Mouse (Mus musculus) midbrain, embryonic 12.5 days (tissue): ENCODE results near the gene Ubqln4. TPM values are rescaled to one million over a fixed set of nuclear protein-coding genes. Genes with fewer than 3 reads are reported as not detected.

Source experiments
- ATAC-seq: fragments of 200-750 bp; cut with Nextera tagmentation; 2 replicates; pipeline ENCODE4 v1.8.0; 2017; ENCODE audit warnings: low read depth, moderate TSS enrichment, moderate library complexity; ENCODE audit not compliant: low FRiP score
- H3K27ac ChIP-seq: fragments of 300-500 bp; sonication (generic); replicated peaks from 2 replicates; pipeline ENCODE4 v1.5.1; 2016; ENCODE audit warnings: mild to moderate bottlenecking
- H3K27me3 ChIP-seq: fragments of 300-500 bp; sonication (generic); 2 replicates; pipeline ENCODE4 v1.6.1; 2016; ENCODE audit warnings: mild to moderate bottlenecking
- H3K36me3 ChIP-seq: fragments of 300-500 bp; sonication (generic); 2 replicates; pipeline ENCODE4 v1.6.1; 2016
- H3K4me1 ChIP-seq: fragments of 300-500 bp; sonication (generic); 2 replicates; pipeline ENCODE4 v1.6.1; 2016
- H3K4me2 ChIP-seq: fragments of 300-500 bp; sonication (generic); replicated peaks from 2 replicates; pipeline ENCODE4 v1.6.1; 2016; ENCODE audit warnings: mild to moderate bottlenecking, moderate library complexity
- H3K4me3 ChIP-seq: fragments of 300-500 bp; sonication (generic); 2 replicates; pipeline ENCODE4 v1.5.1; 2016; ENCODE audit warnings: mild to moderate bottlenecking
- H3K9ac ChIP-seq: fragments of 300-500 bp; sonication (generic); replicated peaks from 2 replicates; pipeline ENCODE4 v1.6.1; 2016; ENCODE audit warnings: mild to moderate bottlenecking, moderate library complexity
- H3K9me3 ChIP-seq: fragments of 300-500 bp; sonication (generic); 2 replicates; pipeline ENCODE4 v1.6.1; 2016; ENCODE audit warnings: mild to moderate bottlenecking
- WGBS: fragments of 180-500 bp; shearing (Covaris S2); methylation state at CpG from one replicate; pipeline ENCODE4 v1.1.7; 2016; 5-methylcytosine and 5-hydroxymethylcytosine counted together
- polyA plus RNA-seq: library from polyadenylated mRNA; unstranded; fragments of >200 nt; fragmentation: Nextera tagmentation; extraction: Ambion mirVana; gene quantifications from 2 replicates; pipeline ENCODE4 v1.2.1, GENCODE M21; 2016

Ubqln4 gene
- 64.7 and 71.2 TPM in 2 replicates for polyA plus RNA-seq

DNA sequence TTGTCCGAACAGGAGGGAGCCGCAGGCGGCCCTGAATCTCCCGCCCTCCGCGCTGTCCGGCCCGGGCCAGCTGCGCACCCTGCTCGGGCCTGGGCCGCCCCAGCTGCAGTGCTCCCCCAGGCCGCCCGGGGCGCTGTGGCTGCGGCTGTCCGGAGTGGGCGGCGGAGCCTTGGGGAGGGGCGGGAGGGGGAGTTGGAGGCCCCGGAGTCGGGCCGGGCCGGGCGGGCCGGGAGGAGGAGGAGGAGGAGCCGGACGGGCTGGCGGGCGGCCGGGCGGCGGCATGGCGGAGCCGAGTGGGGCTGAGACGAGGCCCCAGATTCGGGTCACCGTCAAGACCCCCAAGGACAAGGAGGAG is at the start of gene Ubqln4:
Gene Ubqln4, plus strand, starts transcription at position 234 of the 355 bp plus-strand sequence.
- no peaks in the 10 kb centered on the region for H3K27me3 ChIP-seq
- peaks cover 27% of the 10 kb centered on the region for H3K4me1 ChIP-seq
- peak within 1 kb of the TSS; percentile 96 for H3K27ac ChIP-seq
- peak within 1 kb of the TSS; percentile 91 for H3K9ac ChIP-seq
- peak within 1 kb of the TSS; percentile 72 for H3K4me2 ChIP-seq
- WGBS: under 1% methylated on average over 34 of the region's 37 CpGs
- peaks cover 31% of the 10 kb centered on the region for H3K36me3 ChIP-seq
- no peaks in the 10 kb centered on the region for H3K9me3 ChIP-seq
- peak within 1 kb of the TSS; percentile 83 for H3K4me3 ChIP-seq
- peak; percentile 90 for ATAC-seq

DNA sequence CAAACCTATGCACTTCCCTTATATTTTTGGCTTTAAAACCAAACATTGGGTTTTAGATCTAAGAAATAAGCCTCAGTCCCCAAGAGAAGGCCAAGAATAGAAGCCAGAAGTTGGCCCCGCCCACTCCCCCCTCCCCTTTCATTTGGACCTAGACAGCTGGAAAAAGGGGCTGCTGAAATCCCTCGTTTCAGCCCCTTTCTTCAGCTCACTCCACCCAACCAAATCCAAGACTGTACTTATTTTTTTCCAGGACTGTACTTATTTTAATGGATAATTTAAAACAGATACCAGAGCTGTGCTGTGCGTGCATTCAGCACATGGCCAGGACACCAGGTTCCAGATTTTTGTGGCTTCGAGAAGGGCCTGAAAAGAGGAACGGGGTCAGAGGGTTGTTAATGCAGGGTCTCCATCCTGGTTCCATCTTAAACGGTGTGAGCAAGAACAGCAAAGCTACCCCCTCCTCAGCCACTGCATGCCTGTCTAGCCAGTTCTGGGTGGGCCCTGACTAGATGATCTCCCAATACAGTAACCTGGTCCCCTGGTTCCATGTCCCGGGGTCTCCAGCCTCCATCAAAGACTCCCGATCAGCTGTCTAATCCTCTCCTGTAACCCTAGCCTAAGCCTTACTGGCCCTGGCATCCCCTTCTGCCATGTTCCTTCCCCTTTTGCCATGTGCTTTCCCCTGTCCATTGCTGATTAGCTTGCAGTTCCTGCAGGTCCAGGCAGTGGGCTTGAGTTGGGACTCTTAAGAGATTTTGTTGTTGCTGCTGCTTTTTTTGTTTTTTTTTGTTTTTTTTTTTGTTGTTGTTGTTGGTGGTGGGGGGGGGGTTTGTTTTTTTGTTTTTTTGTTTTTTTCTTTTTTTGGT is 49.4 kb upstream of the Ubqln4 start:
- no peak for ATAC-seq
- Histone ChIP-seq H3K9ac (no peak overlapping the region), H3K27ac (no peak overlapping the region), H3K36me3 (no peaks in the 10 kb centered on the region), H3K4me3 (no peak overlapping the region), H3K4me1 (peaks cover 27% of the 10 kb centered on the region), H3K9me3 (no peaks in the 10 kb centered on the region), H3K27me3 (peaks cover 57% of the 10 kb centered on the region), H3K4me2 (no peak overlapping the region)
- 39% methylated on average over 8 of the region's 8 CpGs for WGBS

DNA sequence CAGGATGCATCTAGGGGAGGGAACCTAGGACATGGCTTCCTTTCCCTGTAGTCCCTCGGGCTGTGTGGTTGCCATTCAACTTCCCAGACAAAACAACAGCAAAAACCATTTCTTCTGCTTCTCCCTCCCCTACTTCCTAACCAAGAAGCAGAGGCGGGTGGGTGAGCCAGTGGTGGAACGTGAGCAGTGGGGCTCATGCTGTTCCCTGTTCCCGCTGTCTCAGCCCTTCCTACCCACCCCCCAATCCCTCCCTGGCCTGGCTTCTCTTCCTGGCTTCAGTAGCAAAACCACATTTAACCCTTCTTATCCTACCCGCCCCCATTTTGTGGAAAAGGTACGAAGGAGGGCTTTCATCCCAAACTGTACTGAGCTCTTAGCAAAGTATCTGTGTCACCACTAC is 48.5 kb upstream of the Ubqln4 start:
- H3K9ac ChIP-seq: no peak overlapping the region
- H3K36me3 ChIP-seq: no peaks in the 10 kb centered on the region
- 81% methylated on average over 6 of the region's 6 CpGs for WGBS
- peaks cover 36% of the 10 kb centered on the region for H3K4me1 ChIP-seq
- no peak overlapping the region for H3K4me2 ChIP-seq
- no peak overlapping the region for H3K4me3 ChIP-seq
- H3K9me3 ChIP-seq: no peaks in the 10 kb centered on the region
- no peak for ATAC-seq
- no peak overlapping the region for H3K27ac ChIP-seq
- H3K27me3 ChIP-seq: peaks cover 56% of the 10 kb centered on the region

DNA sequence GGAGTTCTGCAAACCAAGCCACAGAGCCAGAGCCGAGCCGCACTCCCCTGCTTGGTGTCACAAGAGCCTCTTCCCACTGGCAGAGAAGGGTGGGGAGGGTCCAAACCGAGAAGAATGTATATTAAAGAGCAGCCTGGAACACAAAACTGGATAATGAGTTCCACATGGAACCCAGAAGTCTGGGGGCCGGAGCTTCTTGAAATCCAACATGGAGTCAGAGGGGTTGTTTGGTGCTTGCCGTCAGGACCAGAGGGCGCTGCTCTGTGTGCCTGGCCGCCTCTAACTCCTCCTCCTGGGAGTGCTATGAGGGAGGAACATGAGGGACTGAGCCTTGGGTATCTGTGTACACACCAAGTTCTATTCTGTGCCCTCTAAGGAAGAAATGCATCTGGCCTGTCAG is 47.8 kb upstream of the Ubqln4 start:
- no peaks in the 10 kb centered on the region for H3K36me3 ChIP-seq
- H3K4me2 ChIP-seq: no peak overlapping the region
- H3K27ac ChIP-seq: no peak overlapping the region
- H3K4me1 ChIP-seq: peaks cover 41% of the 10 kb centered on the region
- peaks cover 50% of the 10 kb centered on the region for H3K27me3 ChIP-seq
- H3K9me3 ChIP-seq: no peaks in the 10 kb centered on the region
- WGBS: 53% methylated on average over 7 of the region's 7 CpGs
- no peak for ATAC-seq
- no peak overlapping the region for H3K4me3 ChIP-seq
- H3K9ac ChIP-seq: no peak overlapping the region

DNA sequence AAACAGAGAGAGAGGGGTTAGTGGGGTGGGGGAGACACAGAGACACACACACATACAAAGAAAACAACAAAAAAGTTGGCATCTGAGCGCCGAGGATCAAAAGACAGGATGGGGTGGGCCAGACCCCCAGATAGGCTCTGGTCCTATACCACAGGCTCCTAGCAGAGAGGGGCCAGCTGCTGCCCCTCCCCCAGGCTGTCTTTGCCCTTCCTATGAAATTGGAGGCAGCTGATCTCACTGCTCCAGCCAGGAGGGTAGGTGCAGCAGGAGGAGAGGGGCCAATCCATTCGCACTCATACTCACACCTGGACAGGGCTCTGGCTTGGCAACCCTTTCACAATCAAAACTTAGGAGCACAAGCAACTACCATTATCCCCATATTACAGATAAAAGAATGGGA is 44.3 kb upstream of the Ubqln4 start:
- Histone ChIP-seq H3K9ac (no peak overlapping the region; the same call in 1 of the 2 replicates), H3K27me3 (peaks cover 20% of the 10 kb centered on the region), H3K4me3 (peak overlapping the region; percentile 35), H3K9me3 (no peaks in the 10 kb centered on the region), H3K36me3 (no peaks in the 10 kb centered on the region), H3K27ac (peak overlapping the region; percentile 87), H3K4me1 (peaks cover 41% of the 10 kb centered on the region), H3K4me2 (peak overlapping the region; percentile 56)
- WGBS: 72% methylated on average over 3 of the region's 3 CpGs
- 0 out of 2 replicates have a peak, but pooled peaks have one; percentile 0 for ATAC-seq

DNA sequence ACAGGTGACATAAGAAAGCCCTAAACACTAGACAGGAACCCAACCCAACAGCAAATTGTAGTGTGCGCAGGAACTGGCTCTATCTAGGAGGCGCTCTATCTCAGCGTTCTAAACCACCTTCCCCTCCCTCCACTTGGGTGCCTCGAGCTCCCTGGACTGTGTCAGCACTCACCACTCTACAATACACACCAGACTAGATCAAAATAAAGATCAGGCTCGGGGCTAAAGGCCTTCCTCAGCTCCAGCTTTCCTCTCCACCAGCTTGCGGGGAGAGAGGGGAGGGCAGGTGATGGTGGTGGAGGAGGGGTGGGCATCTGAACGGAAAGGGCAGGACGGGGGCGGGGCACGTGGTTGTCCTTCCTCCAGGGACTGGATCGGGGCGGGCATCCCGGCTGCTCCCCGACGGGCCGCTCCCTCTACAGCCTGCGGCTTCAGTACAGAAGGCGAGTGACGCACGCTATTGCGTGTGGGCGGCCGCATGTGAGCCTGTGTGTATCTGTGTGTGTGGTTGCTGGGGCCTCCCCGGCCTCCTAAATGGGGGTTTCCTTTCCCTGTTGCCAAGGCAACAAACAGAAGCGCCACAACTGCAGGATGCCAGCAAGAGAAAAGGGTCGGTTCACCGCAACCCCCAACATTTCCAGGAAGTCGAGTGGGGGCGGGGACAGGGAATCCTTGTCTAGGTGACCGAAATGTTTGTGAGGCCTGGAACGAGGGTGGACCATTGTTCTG is 43.7 kb upstream of the Ubqln4 start, which contains the start of gene Lmna:
Gene Lmna, minus strand, starts transcription at position 265 of the 729 bp plus-strand sequence.
- H3K9ac ChIP-seq: peak within 1 kb of the TSS; percentile 40
- H3K27ac ChIP-seq: peak within 1 kb of the TSS; percentile 87
- H3K4me2 ChIP-seq: peak within 1 kb of the TSS; percentile 56
- whole genome bisulfite sequencing: 3% methylated on average over 31 of the region's 31 CpGs
- H3K4me3 ChIP-seq: peak within 1 kb of the TSS; percentile 35
- H3K36me3 ChIP-seq: no peaks in the 10 kb centered on the region
- H3K4me1 ChIP-seq: peaks cover 41% of the 10 kb centered on the region
- peaks cover 16% of the 10 kb centered on the region for H3K27me3 ChIP-seq
- ATAC-seq: peak; percentile 98
- no peaks in the 10 kb centered on the region for H3K9me3 ChIP-seq

DNA sequence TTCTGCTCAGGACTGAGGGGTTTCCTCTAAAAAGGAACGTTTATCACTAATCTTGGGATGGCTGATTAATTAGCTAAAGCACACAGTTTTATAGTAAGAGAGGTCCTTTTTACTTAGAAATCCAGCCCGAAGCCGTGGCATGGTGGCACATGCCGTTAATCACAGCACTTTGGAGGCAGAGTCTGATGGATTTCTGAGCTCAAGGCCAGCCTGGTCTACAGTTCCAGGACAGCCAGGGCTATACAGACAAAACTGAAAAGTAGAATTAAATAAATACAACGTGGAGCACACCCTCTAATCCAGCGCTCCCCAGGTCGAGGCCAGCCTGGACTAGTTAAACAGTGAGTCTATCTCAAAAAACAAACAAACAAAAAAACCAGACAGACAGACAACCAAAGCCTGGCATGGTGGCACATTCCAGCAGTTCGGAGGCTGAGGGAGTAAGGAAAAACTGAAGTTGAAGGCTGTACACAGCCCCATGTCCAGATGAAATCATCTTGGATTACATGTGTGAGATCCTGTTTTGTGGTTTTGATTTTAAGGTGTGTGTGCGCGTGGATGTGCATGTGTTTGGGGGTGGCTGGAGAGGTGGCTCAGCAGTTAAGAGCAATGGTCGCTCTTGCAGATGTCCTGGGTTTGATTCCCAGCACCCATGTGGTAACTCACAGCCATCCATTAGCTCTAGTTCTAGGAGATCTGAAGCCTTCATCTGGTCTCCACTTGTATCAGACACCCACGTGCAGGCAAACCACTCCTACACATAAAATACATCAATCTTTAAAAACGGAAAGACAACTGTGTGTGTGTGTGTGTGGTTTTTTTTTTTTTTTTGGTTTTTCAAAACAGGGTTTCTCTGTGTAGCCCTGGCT is 42.9 kb upstream of the Ubqln4 start:
- Histone ChIP-seq H3K4me3 (peak overlapping the region; percentile 35), H3K4me1 (peaks cover 41% of the 10 kb centered on the region), H3K36me3 (no peaks in the 10 kb centered on the region), H3K27me3 (peaks cover 13% of the 10 kb centered on the region), H3K4me2 (peak overlapping the region; percentile 56), H3K9ac (0 out of 2 replicates have a peak overlapping the region, but pooled peaks have one; percentile 40), H3K9me3 (no peaks in the 10 kb centered on the region), H3K27ac (peak overlapping the region; percentile 87)
- 55% methylated on average over 13 of the region's 13 CpGs for WGBS
- no peak for ATAC-seq

DNA sequence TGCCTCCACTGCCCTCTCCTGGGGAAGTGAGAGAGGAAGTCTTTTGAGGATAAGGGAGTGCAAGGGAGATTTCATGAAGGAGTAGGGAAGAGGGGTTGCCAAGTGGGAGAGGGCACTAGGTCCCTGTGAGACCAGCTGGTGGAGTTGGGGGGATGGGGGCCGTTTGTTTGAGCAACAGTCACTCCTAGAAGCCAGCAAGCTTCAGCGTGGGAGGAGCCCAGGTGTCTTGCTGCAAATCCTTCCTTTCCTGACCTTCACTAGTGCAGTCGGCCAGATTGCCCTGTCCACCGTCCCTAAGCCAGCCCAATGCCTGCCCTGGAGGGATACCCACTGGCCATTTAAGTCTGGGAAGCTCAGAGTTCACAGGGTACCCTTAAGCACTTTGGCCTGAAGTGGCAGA is 42.0 kb upstream of the Ubqln4 start:
- Histone ChIP-seq H3K9me3 (no peaks in the 10 kb centered on the region), H3K4me1 (peaks cover 41% of the 10 kb centered on the region), H3K27ac (no peak overlapping the region)

DNA sequence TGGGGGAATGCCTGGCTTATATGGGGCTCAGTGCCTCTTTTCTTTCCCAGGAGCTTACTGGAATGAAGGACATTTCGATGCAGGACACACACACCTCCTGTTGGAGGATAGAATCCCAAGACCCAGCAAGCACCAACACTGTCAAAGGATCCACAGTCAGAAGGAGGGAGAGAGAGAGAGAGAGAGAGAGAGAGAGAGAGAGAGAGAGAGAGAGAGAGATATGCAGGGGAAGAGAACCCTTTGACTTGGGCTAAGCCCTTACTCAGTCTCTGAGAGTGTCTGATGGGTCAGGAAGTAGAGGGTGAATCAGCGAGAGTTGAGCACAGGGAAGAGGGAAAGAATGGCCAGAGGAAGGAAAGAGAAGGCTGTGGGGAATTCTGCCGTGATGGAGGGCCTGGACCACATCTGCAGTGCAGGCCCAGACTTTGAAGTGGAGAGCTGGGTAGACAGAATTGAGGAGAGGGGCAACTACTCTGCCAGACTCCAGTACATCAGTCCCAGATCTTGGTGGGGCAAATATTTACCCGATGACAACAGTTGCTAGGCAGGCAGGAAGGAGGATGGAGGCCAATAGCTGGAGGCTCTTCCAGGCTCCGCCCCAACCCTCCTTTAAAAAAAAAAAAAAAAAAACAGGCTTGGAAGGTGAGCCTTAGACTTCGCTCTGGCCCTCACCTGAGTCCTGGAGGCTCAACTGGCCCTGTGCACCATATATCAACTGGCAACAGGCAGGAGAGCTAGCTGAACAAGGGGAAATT is 41.2 kb upstream of the Ubqln4 start:
- H3K9ac ChIP-seq: 0 out of 2 replicates have a peak overlapping the region, but pooled peaks have one; percentile 4
- WGBS: 43% methylated on average over 6 of the region's 6 CpGs
- H3K4me2 ChIP-seq: no peak overlapping the region
- ATAC-seq: no peak
- H3K4me1 ChIP-seq: peaks cover 41% of the 10 kb centered on the region
- H3K9me3 ChIP-seq: no peaks in the 10 kb centered on the region
- H3K27me3 ChIP-seq: peaks cover 8% of the 10 kb centered on the region; the same call in 1 of the 2 replicates
- H3K36me3 ChIP-seq: no peaks in the 10 kb centered on the region
- H3K27ac ChIP-seq: no peak overlapping the region
- H3K4me3 ChIP-seq: no peak overlapping the region

More for the DNA sequence above, 42.0 kb upstream of the Ubqln4 start:
- Histone ChIP-seq H3K9ac (no peak overlapping the region), H3K36me3 (no peaks in the 10 kb centered on the region), H3K27me3 (peaks cover 13% of the 10 kb centered on the region), H3K4me2 (no peak overlapping the region), H3K4me3 (no peak overlapping the region)
- WGBS: 66% methylated on average over 4 of the region's 4 CpGs
- no peak for ATAC-seq

DNA sequence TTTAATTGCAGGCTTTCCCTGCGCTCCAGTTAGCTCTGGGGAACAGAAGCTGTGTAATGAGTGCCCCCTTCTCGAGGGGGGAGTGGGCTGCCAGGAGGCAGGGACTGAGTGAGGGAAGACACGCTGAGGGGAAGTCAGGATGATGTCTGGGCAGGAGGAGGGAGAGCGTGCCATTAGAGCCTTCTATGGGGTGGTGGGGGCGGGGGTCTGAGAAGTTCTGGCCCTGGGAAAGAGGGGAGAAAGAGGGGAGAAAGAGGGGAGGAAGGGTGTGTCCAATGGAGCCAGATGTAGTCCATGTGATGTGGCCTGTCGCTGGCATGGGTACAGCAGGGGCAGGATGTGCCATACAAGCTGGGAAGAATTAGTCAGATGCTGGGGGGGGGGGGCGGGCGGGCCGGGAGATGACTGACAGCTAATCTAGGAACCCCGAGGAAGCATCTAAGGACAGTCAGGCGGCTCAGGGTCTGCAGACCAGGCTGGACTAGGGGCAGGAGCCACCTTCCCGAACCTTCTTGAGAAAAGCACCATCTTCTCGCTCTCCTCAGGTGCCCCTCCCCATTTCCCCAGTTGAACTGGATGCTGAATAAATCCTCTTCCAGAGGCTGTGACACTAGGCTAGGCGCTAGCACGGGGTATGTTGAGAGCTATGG is 40.5 kb upstream of the Ubqln4 start:
- Histone ChIP-seq H3K27me3 (peaks cover 5% of the 10 kb centered on the region; the same call in 1 of the 2 replicates), H3K9me3 (no peaks in the 10 kb centered on the region), H3K4me1 (peaks cover 41% of the 10 kb centered on the region), H3K27ac (no peak overlapping the region), H3K36me3 (no peaks in the 10 kb centered on the region), H3K4me3 (no peak overlapping the region), H3K9ac (no peak overlapping the region), H3K4me2 (no peak overlapping the region)
- 49% methylated on average over 13 of the region's 15 CpGs for WGBS
- no peak for ATAC-seq
